Mouse (Mus musculus) layer of hippocampus, postnatal 14 days (tissue): ENCODE data around the gene 3110040M04Rik. TPM values are rescaled to one million over a fixed set of nuclear protein-coding genes. Genes with fewer than 3 reads are reported as not detected.
"Not testable (repeated sequence)": the region's sequence is repeated elsewhere in the genome, so short reads cannot be mapped to it uniquely, and the experiment has no call there.

Experiments
- DNase-seq, 2 experiments: peaks; one replicate each; pipeline ENCODE4 v3.0.0; 2021 to 2022; ENCODE audit warnings: low spot score in 2 of 2, mixed read lengths in 1 of 2
- total RNA-seq, 2 experiments: library from RNA; stranded (reverse); gene quantifications; 2 replicates each; pipeline ENCODE4 v1.2.3; 2021

3110040M04Rik gene
- total RNA-seq, 2 experiments from 2014 or later, result not detected

GRCm38 (mm10) chr1:151192075-151192474 is 11.8 kb upstream of the 3110040M04Rik start, which contains the start of gene Gm8947:
Gm8947 (plus strand) TSS chr1:151192376.
- DNase-seq, result not testable (repeated sequence)

GRCm38 (mm10) chr1:151192739-151193138 is 11.2 kb upstream of the 3110040M04Rik start:
- not testable (repeated sequence) for DNase-seq

GRCm38 (mm10) chr1:151195986-151196385 is 7.9 kb upstream of the 3110040M04Rik start:
- not testable (repeated sequence) for DNase-seq

- not testable (repeated sequence) for DNase-seq
Observed at GRCm38 (mm10) chr1:151196690-151197089, 7.2 kb upstream of the 3110040M04Rik start.

GRCm38 (mm10) chr1:151198120-151198519 is 5.8 kb upstream of the 3110040M04Rik start, which contains the start of gene Gm47995:
Gm47995 (plus strand) TSS chr1:151198448.
- not testable (repeated sequence) for DNase-seq

- DNase-seq, result not testable (repeated sequence)
Observed at GRCm38 (mm10) chr1:151200620-151201019, 3.3 kb upstream of the 3110040M04Rik start.

GRCm38 (mm10) chr1:151202771-151203170 is 1.1 kb upstream of the 3110040M04Rik start:
- DNase-seq, result not testable (repeated sequence)

- not testable (repeated sequence) for DNase-seq
Observed at GRCm38 (mm10) chr1:151208493-151208892, 4.6 kb downstream of the 3110040M04Rik start.

- not testable (repeated sequence) for DNase-seq
Observed at GRCm38 (mm10) chr1:151208944-151209343, 5.0 kb downstream of the 3110040M04Rik start.

- DNase-seq, result not testable (repeated sequence)
Observed at GRCm38 (mm10) chr1:151209824-151210355, 6.0 kb downstream of the 3110040M04Rik start, which contains the start of gene Gm47996. Gm47996 (plus strand) TSS chr1:151210131.

- DNase-seq, result not testable (repeated sequence)
Observed at GRCm38 (mm10) chr1:151211666-151212065, 7.7 kb downstream of the 3110040M04Rik start.

GRCm38 (mm10) chr1:151214862-151215261 is 10.9 kb downstream of the 3110040M04Rik start:
- no peak for DNase-seq

GRCm38 (mm10) chr1:151215985-151216384 is 12.1 kb downstream of the 3110040M04Rik start:
- no peak for DNase-seq

GRCm38 (mm10) chr1:151216417-151216816 is 12.5 kb downstream of the 3110040M04Rik start:
- DNase-seq, result no peak

GRCm38 (mm10) chr1:151219045-151219444 is 15.1 kb downstream of the 3110040M04Rik start:
- DNase-seq, result no peak

- DNase-seq, result no peak
Observed at GRCm38 (mm10) chr1:151220098-151220497, 16.2 kb downstream of the 3110040M04Rik start.

GRCm38 (mm10) chr1:151222561-151223267 is 18.8 kb downstream of the 3110040M04Rik start:
- no peak for DNase-seq

GRCm38 (mm10) chr1:151223377-151223776 is 19.5 kb downstream of the 3110040M04Rik start:
- no peak for DNase-seq

- DNase-seq, result no peak
Observed at GRCm38 (mm10) chr1:151224536-151224935, 20.6 kb downstream of the 3110040M04Rik start.

GRCm38 (mm10) chr1:151227506-151227905 is 23.6 kb downstream of the 3110040M04Rik start:
- no peak for DNase-seq

GRCm38 (mm10) chr1:151228320-151228989 is 24.5 kb downstream of the 3110040M04Rik start:
- DNase-seq, result no peak

- DNase-seq, result no peak
Observed at GRCm38 (mm10) chr1:151232346-151232745, 28.4 kb downstream of the 3110040M04Rik start.
